Mouse (Mus musculus) layer of hippocampus, adult 9-10 months (tissue): ENCODE measurements around the gene Olfr392.

Experiments
- DNase-seq: peaks from one replicate; pipeline ENCODE4 v3.0.0; 2022; ENCODE audit warnings: low spot score

The Olfr392 gene

DNA sequence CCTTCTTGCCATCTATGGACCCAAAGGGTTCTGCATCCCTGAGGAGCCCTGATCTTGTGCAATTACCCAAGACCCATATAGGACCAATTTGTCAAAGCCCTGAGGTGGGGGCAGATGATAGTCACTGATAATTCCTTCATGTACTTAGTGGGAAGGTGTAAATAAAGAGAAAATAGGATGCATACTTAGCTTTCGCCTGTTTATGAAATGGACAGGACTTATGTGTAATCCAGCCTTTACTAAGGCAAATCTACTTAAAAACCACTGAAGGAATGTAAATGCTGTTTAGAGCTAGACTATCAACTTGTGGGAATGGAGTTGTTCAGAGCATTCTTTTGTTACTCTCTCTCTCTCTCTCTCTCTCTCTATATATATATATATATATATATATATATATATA is at the start of gene Olfr392:
TSS of gene Olfr392 (minus strand) at position 101 of the 400 bp plus-strand sequence.
- no peak for DNase-seq

- no peak for DNase-seq
Measured at GRCm38 (mm10) chr11:73851354-73851753, 34.5 kb upstream of the Olfr392 start, which contains the start of gene Olfr393. Gene Olfr393, minus strand, starts transcription at chr11:73851454.

DNA sequence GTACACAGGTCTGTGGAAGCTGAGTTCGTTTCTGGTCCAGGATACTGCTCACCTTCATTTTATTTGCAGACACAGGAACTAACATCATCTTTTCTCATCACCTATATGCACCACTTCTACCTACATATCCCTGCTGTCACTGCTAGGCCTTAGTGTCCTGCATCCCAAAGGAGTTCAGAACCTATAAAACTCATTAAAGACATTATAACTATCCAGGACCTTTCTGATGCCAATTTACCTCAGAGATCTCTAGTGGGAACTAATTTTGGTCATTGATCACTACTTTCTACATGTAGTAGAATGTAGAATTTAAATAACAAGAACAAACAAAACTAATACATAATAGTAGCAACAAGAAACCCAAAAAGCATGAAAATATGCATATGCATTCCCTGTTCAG is 13.9 kb downstream of the Olfr392 start, which contains the start of gene Olfr391-ps:
TSS of gene Olfr391-ps (minus strand) at position 101 of the 400 bp plus-strand sequence.
- no peak for DNase-seq

DNA sequence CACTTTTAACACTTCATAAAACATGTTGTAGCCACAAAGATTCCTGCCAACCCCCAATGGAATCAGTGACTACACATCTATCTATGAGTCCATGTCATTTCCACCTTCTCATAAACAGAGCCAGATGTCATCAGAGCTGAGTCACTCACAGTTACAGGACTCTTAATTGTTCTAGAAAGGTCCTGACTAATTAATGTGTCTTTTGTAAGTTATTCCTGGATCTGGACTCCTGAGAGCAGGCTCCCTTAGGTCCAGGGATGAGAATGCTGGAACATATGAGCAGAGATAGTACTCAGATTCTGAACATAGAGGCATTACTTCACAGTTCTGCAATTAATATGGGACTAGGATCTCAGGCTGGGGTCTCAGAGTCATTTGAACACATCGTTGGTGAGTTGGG is 34.2 kb downstream of the Olfr392 start, which contains the start of gene Olfr390:
TSS of gene Olfr390 (plus strand) at position 301 of the 400 bp plus-strand sequence.
- no peak for DNase-seq

DNA sequence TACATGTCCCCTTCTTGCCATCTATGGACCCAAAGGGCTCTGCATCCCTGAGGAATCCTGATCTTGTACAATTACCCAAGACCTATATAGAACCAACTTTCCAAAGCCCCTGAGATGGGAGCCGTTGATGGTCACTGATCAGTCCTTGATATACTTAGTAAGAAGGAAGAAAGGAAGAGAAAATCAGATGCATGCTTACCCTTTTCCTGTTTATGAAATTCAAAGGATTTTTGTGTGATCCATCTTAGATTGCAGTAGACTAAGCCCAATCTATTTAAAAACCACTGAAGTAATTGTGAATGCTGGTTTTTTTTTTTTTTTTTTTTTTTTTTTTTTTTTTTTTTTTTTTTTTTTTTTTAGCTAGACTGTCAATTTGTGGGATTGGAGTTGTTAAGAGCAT is 36.2 kb downstream of the Olfr392 start, which contains the start of gene Olfr389:
TSS of gene Olfr389 (minus strand) at position 101 of the 400 bp plus-strand sequence.
- DNase-seq = no peak
